Comparison of ENCODE assay signal across 16 mouse cellular contexts in the genomic region with DNA sequence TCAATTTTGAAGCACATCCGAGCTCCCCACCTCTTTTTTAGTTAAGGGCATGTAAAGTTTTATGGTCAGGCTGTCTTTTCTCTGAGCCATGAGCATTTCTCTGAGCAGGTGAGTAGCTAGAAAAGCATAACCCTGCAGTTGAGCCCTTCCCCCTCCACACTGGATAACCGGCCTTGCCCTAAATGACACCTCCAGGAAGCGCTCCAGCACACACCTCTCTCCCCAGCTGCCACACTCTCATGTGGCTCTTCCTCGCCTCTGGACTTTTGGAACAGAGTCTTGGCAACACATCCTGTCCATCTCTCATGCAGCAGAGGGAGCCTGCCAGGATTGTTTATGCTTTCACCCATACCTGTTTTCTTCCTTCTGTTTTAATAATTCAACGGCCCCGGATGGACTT. TPM values are rescaled to one million over a fixed set of nuclear protein-coding genes. Genes with fewer than 3 reads are reported as not detected.
A peak's percentile ranks its signal among the peaks of the same experiment; 100 is the strongest.
DNase-seq lines count a peak whose midpoint lies in the region; ATAC-seq and TF ChIP-seq lines count a peak whose summit lies in the region.
"Had no signal": no experiment of that assay in that cellular context is flagged by ENCODE, and none has a peak within 500 bp of the region (broad histone marks: within the 10 kb centered on the region; RNA-seq: fewer than 3 reads in every experiment).

No protein-coding gene starts in this region.

- peak overlapping the region; percentile 28; the same call in 1 of the 2 replicates for H3K27ac ChIP-seq in layer of hippocampus, adult 2 months
- H3K27ac ChIP-seq: embryonic facial prominence, embryonic 12.5 days; forebrain, embryonic 15.5 days; hindbrain, embryonic 10.5 days; lung, embryonic 15.5 days; midbrain, embryonic 15.5 days had no signal

- no peak for TF ChIP-seq CTCF in layer of hippocampus, adult 2 months (conservative IDR thresholded peaks at IDR 0.05)

- no peak overlapping the region for H3K4me3 ChIP-seq in layer of hippocampus, adult 2 months
- H3K4me3 ChIP-seq: embryonic facial prominence, embryonic 12.5 days; forebrain, embryonic 15.5 days; hindbrain, embryonic 10.5 days; lung, embryonic 15.5 days; midbrain, embryonic 15.5 days had no signal

- peak; percentile 52 for DNase-seq in gastrocnemius, postnatal 25 days
- DNase-seq in gastrocnemius, postnatal 10 days: no peak
- DNase-seq in layer of hippocampus, adult 2 months (ENCODE audit: low spot score in 2 of 2): no peak
- DNase-seq in layer of hippocampus, adult 9-11 months: no peak
- peak; percentile 48 to 70 for DNase-seq in heart, postnatal 10 days
- peak; percentile 68 to 91 for DNase-seq in kidney, postnatal 25 days
- no peak for DNase-seq in MN1 (ENCODE audit: low spot score)
- DNase-seq: cerebellum, adult 9-10 months; layer of hippocampus, postnatal 36 days; liver had no signal

- intact Hi-C loops in heart, postnatal 10 days (cut with DNase I): no loop called here

- ATAC-seq in frontal cortex, adult (ENCODE audit: low TSS enrichment): no peak
- ATAC-seq: forebrain, embryonic 15.5 days; midbrain, embryonic 15.5 days had no signal

RNA-seq across cellular contexts. Expression of gene A930033H14Rik, which starts 7.4 kb away (rescaled TPM):
- total RNA-seq in gastrocnemius, postnatal 25 days (2021): 1 to 10 TPM; 2.7 to 2.8 TPM
- total RNA-seq in gastrocnemius, postnatal 10 days (2021): 1 to 10 TPM; 3.3 to 6.2 TPM
- total RNA-seq in layer of hippocampus, adult 2 months (2021): 1 to 10 TPM; 2.6 to 2.8 TPM
- total RNA-seq in heart, postnatal 10 days (2021): 1 to 10 TPM; 3.2 to 5.1 TPM

Comparison
In these comparisons a context has a peak if more than half of its experiments do, and no peak if none do; other contexts are left out.
1. DNase-seq: peak in gastrocnemius, postnatal 25 days (single experiment), heart, postnatal 10 days (2 of 2) and kidney, postnatal 25 days (2 of 2); none in gastrocnemius, postnatal 10 days (single experiment), layer of hippocampus, adult 2 months (0 of 2), layer of hippocampus, adult 9-11 months (single experiment) and MN1 (single experiment).